Mouse (Mus musculus): ENCODE data around the gene Atg7. TPM values are rescaled to one million over a fixed set of nuclear protein-coding genes. Genes with fewer than 3 reads are reported as not detected.

The Atg7 gene
- total RNA-seq, 2 experiments from 2014 or later = 25.0 TPM

DNA sequence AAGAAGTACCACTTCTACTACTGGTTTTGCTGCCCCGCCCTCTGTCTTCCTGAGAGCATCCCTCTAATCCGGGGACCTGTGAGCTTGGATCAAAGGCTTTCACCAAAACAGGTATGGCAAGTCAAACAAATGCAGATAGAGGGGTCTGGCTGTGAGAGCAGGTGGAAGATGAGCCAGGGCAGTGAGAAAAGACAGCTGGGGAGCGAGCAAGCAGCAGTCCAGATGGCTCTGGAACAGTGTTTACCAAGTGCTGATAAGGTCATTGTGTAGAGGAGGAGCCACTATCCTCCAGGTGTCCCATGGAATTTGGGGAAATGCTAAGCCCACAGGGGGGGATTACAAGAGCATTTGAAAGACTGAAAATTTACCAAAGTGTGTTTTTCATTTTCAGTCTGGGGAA is 41.5 kb downstream of the Atg7 start:
- DNase-seq (ENCODE audit: low spot score in 2 of 2) = no peak

DNA sequence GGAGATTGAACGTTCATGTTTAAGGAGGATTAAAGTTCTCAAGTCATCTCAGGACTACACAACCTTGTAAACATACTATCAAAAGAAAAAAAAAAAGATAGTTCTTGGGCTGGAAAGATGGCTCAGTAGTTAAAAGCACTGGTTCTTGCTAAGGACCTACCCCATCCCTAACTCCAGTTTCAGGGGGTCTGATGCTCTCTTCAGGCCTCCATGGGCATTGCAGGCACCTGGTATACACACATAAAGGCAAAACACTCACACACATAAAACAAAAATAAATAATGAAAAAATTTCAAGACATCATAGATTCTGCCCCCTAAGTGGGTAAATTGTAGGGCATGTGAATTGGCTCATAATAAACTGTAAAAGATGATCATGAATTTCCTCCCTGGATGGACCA is 42.5 kb downstream of the Atg7 start:
- no peak for DNase-seq (ENCODE audit: low spot score in 2 of 2)

- no peak for DNase-seq (ENCODE audit: low spot score in 2 of 2)
These were observed 44.1 kb downstream of the Atg7 start for GRCm38 (mm10) chr6:114687035-114687434.

- no peak for DNase-seq (ENCODE audit: low spot score in 2 of 2)
These were observed 47.8 kb downstream of the Atg7 start for GRCm38 (mm10) chr6:114690661-114691060.

DNA sequence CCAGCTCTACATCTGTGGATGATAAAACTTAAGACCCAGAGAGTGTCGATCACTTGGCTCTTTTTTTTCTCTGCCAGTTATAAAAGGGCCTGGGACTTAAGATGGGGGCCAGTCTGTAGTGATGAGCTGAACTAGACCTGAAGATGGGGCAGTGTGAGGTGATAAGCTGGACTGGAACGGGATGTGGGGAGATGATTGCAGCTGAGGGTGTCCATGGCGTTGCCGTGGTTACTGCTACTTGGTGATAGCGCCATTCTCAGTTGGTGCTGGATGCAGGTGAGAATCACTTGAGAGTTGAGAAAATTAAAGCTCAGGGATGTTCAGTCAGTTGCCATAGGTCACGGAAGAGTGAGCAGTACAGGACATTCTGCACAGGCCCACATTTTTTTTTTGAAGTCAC is 48.6 kb downstream of the Atg7 start:
- no peak for DNase-seq (ENCODE audit: low spot score in 2 of 2)

- no peak for DNase-seq (ENCODE audit: low spot score in 2 of 2)
These were observed 49.8 kb downstream of the Atg7 start for GRCm38 (mm10) chr6:114692691-114693090.

DNA sequence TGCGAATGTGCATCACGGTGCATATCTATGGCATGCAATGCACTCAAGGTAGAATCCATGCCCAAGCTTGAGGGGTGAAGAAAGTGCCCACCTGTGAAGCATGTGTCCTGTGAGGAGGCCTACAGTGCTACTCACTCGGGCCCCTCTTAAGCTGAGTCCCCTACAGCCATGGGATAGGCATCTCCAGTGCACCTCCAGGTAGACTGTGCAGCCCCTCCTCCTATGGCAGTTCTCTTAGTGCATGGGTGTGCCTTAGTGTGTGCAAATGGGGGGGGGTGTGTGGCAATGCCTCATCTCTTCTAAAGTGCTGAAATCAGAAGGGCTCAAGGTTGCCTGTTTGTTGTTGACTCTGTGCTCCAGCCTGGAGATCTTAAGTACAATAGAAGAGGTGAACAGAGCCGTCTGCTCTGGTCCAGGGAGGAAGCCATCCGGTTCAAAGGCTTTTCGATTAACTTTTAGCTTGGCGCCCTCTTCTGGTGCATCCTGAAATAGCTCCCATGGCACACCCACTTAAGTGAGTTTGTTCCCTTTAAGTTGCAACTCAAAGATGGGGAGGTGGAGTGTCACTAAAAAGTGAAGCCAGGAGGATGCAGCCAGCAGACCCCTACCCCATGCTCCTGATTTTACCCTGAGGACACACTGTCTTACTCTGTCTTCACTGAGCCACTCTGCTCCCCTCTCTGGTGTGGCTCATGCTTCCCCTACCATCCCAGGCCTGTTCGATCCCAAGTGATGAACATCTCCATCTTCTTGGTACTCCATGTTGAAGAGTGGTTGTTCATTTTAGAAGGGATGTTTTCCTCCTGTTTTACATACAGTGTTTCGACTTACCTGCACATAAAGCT is 55.0 kb downstream of the Atg7 start:
- DNase-seq (ENCODE audit: low spot score in 2 of 2) = peak; percentile 51 to 83

GRCm38 (mm10) chr6:114698578-114698977 is 55.7 kb downstream of the Atg7 start:
- DNase-seq (ENCODE audit: low spot score in 2 of 2) = no peak

- no peak for DNase-seq (ENCODE audit: low spot score in 2 of 2)
These were observed 57.8 kb downstream of the Atg7 start for GRCm38 (mm10) chr6:114700704-114701103.

DNA sequence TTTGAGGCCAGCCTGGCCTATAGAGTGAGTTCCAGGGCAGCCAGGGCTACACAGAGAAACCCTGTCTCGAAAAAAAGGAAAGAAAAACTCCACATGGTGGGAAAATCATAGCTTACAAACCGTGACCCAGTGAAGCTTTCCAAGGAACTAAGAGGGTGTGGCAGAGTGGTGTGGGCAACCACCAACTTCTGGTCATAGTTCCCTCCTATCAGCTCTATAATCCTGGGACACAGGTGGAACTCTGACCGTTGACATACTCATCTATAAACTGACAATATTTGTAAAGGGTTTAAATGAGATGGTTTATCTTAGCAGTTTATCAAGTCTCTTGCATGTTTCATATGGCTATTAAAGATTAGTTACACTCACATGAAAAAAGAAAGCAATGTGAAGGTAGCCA is 64.1 kb downstream of the Atg7 start:
- DNase-seq (ENCODE audit: low spot score in 2 of 2) = no peak

DNA sequence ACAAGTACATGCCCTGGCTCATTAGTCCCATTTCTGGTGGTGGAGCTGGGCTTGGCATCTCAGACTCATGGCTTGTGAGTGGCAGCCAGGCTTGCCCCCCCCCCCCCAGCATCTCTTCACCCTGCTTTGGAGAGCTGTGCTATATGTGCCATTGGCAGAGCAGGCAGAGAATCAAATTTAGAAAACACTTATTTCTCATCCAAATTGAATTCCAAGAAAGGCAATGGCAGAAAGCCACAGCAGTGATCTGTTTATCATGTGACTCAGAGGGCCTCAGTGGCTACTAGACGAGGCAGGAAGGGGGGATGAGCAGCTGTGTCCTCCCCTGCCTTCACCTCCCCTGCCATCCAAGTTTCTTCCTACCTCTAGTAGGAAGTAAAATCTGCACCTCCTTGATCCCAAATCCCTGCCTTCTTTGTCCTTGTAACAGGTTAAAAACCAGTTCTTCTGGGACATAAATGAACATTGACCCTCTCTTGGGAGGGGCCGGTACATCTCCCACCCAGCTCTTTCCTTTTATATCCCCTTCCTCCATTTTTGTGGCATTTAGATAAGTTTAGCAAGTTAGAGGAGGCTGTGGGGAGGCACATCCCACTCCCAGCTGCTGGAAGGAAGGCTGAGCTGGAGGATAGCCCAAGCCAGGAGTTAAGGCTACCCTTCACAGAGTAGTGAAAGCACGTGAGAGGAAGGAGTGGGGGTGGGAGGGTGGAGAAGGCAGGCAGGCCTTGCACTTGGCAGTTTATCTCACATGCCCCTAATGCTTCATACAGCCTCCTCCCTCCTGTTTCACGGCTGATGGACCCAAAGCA is 69.5 kb downstream of the Atg7 start:
- DNase-seq (ENCODE audit: low spot score in 2 of 2) = peak in 1 of 2 experiments; percentile 61

- DNase-seq (ENCODE audit: low spot score in 2 of 2) = no peak
These were observed 70.6 kb downstream of the Atg7 start for GRCm38 (mm10) chr6:114713538-114713937.

GRCm38 (mm10) chr6:114714654-114715053 is 71.8 kb downstream of the Atg7 start:
- DNase-seq (ENCODE audit: low spot score in 2 of 2) = no peak

DNA sequence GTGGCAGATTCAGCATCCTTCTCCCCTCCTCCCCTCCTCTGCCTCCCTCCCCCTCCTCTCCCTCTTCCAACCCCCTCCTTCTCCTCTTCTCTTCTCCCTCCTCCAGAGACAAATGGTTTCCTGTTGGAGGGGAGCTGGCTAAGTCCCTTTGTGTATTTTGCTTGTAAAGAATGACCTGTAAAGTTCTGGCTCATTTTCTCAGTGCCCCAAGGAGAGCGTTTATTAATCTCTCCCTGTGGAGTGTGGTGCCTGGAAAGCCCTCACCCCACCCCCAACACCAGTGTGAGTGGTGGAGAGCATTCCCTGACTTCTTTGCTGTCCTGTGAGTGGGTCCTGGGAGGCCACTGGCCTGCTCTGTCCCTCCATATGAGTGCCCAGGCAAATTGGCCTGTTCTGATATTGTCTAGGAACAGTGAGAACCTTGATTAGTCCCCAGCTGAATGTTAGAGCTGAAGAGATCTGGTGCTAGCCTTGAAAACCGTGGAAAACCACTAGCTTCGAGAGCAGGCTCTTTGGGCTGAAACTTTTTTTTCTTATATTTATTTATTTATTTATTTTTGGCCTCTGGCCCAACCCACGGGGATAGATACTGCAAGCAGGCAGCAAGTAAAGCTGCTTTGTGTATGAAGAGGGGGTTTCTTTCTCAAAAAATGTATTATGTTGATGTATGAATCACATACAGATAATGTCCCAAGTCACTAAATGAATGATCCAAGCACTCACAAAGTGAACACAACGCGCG is 72.6 kb downstream of the Atg7 start:
- no peak for DNase-seq (ENCODE audit: low spot score in 2 of 2)

GRCm38 (mm10) chr6:114719100-114719499 is 76.2 kb downstream of the Atg7 start:
- DNase-seq (ENCODE audit: low spot score in 2 of 2) = no peak

- DNase-seq (ENCODE audit: low spot score in 2 of 2) = no peak
These were observed 76.8 kb downstream of the Atg7 start for GRCm38 (mm10) chr6:114719665-114720064.

DNA sequence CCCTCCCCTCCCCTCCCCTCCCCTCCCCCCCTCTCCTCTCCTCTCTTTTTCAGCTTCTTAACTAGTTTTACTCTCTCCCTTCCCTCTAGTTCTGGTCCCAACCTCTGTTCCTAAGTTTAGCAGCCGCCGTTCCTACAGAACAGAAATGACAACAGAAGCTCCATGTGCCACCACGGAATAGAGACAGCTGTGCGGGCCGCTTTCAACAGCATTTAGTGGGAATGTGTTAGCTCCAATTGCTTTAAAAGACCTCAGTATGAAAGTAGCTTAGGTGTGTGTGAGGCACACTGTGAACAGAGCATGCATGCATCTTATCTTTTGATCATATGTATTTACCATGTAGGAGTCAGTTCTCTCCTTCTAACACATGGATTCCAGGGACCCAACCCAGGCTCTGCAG is 79.1 kb downstream of the Atg7 start:
- DNase-seq (ENCODE audit: low spot score in 2 of 2) = no peak

DNA sequence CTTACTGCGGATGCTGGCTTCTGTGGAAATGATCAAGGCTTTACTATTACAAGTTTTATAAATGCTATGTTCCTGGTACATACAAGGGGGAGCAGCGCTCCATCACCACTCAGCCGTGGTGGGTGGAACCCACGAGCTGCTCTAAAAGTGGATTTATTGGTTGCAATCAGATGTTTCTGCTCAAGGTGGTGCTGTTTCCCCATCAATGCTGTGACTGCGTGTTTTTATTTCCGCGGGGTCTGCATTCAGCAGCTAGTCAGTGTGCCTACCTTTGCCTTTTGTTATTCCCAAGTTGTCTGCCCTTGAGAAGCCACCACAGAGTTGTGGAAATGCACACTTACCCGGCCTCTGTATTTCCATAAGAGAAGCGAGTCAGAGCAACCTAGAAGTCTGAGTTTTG is 81.0 kb downstream of the Atg7 start:
- peak; percentile 57 to 89 for DNase-seq (ENCODE audit: low spot score in 2 of 2)

DNA sequence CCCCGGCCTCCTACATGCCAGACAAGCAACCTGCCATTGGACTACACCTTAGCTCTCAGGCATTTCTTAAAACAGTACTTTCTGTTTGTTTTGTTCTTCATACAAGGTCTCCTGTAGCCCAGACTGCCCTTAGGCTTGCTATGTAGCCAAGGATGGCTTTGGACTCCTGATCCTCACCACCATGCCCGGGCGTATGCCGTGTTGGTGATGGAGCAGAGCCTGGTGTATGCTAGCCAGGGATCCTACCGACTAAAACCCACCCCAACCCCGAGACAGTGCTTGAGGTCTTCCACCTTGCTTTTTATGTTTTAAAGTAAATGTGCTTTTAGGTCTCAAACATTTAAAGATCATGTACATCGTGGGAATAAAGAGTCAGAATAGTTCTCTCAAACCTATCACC is 81.5 kb downstream of the Atg7 start:
- no peak for DNase-seq (ENCODE audit: low spot score in 2 of 2)

DNA sequence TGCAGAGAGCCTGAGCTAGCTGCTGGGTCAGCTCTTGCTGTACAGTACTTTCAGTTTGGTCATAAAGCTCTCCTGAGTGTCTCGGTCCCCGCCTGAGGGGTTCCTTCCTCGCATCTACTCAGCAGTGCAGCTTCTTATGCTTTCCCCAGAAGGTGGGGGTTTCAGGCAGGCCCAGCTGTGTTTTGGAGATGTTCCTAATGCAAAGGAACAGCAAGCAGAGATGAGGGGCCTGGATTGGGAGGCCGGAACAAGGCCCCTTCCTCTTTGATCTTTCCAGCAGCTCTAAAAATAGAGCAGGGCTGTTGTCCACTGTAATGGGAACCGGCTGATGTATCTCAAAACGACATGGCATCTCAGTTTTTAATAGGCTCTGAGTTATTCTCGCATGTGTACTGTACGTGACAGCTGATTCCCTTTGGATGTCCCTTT is 82.3 kb downstream of the Atg7 start:
- no peak for DNase-seq (ENCODE audit: low spot score in 2 of 2)

- DNase-seq (ENCODE audit: low spot score in 2 of 2) = no peak
These were observed 83.8 kb downstream of the Atg7 start for GRCm38 (mm10) chr6:114726681-114727080.

DNA sequence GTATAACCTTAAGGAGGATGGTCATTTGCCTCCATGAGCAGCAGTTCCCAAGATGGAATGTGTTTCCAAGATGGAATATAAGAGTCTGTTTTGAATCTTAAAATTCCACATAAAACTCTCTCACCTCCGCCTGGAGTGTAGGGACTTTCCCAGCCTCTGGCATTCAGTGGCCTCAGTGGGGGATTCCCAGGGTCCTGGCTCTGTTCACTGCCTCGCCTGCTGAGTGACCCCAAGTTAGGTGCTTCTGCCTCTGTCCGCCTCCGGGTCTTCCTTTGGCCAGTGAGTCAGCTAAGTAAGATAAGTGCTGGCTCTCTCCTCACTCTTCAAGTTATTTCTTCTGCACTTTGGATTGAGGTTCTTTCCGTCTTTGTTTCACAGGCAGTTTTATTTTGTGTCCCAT is 90.3 kb downstream of the Atg7 start:
- no peak for DNase-seq (ENCODE audit: low spot score in 2 of 2)
